Mouse (Mus musculus) CH12.LX (cell line): ENCODE data around the gene Naa25. TPM values are rescaled to one million over a fixed set of nuclear protein-coding genes. Genes with fewer than 3 reads are reported as not detected.

Source experiments
- DNase-seq: peaks from one replicate; pipeline ENCODE4 v3.0.0-alpha.2; 2013; ENCODE audit errors: extremely low read depth
- H3K27ac ChIP-seq: 2 replicates; pipeline ENCODE4 v1.5.1; 2012; ENCODE audit warnings: low read depth, mild to moderate bottlenecking, control low read depth, moderate library complexity; ENCODE audit not compliant: insufficient read depth
- H3K27me3 ChIP-seq: replicated peaks from 2 replicates; pipeline ENCODE3; 2012; ENCODE audit warnings: inconsistent platforms
- H3K36me3 ChIP-seq, 2 experiments: replicated peaks in 1 of 2; 2 replicates each; pipeline versions ENCODE3 to v1.6.1; 2012; ENCODE audit warnings: inconsistent platforms in 1 of 2, low read length in 1 of 2, mild to moderate bottlenecking in 1 of 2, mixed read lengths in 1 of 2, moderate library complexity in 1 of 2; ENCODE audit not compliant: control insufficient read depth in 1 of 2, insufficient read depth in 1 of 2
- H3K4me1 ChIP-seq, 2 experiments: 2 replicates each; pipeline ENCODE4 v1.6.1; 2012; ENCODE audit warnings: inconsistent platforms in 1 of 2, moderate library complexity in 1 of 2; ENCODE audit not compliant: insufficient read depth in 2 of 2, control insufficient read depth in 1 of 2
- H3K4me2 ChIP-seq: 2 replicates; pipeline ENCODE4 v1.6.1; 2012; ENCODE audit warnings: low read depth, mild to moderate bottlenecking, control low read depth; ENCODE audit not compliant: poor library complexity, insufficient read depth, severe bottlenecking
- H3K4me3 ChIP-seq, 3 experiments: fragments of 150-350 bp in 1 of 3; sonication (generic) in 1 of 3; replicated peaks in 1 of 3; 2 replicates each; pipeline versions ENCODE3 to v1.5.1; 2011 to 2012; ENCODE audit warnings: low read depth in 2 of 3, low read length in 2 of 3, mild to moderate bottlenecking in 2 of 3, moderate library complexity in 2 of 3, control low read depth in 1 of 3, improper control_type of control experiment in 1 of 3, inconsistent platforms in 1 of 3, mixed read lengths in 1 of 3; ENCODE audit not compliant: poor library complexity in 1 of 3
- H3K79me2 ChIP-seq: replicated peaks from 2 replicates; pipeline ENCODE4 v1.6.1; 2012; ENCODE audit warnings: mild to moderate bottlenecking, moderate library complexity; ENCODE audit not compliant: control insufficient read depth, poor library complexity, insufficient read depth, severe bottlenecking; ENCODE audit errors: extremely low read depth
- H3K9ac ChIP-seq: 2 replicates; pipeline ENCODE4 v1.6.1; 2012; ENCODE audit warnings: low read depth, mild to moderate bottlenecking, control low read depth, moderate library complexity; ENCODE audit not compliant: insufficient read depth
- H3K9me3 ChIP-seq: replicated peaks from 2 replicates; pipeline ENCODE3; 2012; ENCODE audit warnings: low read length, inconsistent platforms, mixed read lengths
- CHD1 ChIP-seq: IDR thresholded peaks from 2 replicates; pipeline ENCODE4 v1.6.1; 2012; ENCODE audit warnings: low read depth, low read length, improper control_type of control experiment, inconsistent platforms
- CTCF ChIP-seq, 2 experiments: IDR thresholded peaks in 1 of 2; conservative IDR thresholded peaks in 1 of 2; 2 replicates each; pipeline ENCODE4 v1.5.1; 2011 to 2012; ENCODE audit warnings: low read depth in 2 of 2, low read length in 2 of 2, improper control_type of control experiment in 1 of 2, inconsistent platforms in 1 of 2, mild to moderate bottlenecking in 1 of 2, moderate library complexity in 1 of 2
- E2F4 ChIP-seq: IDR thresholded peaks from 2 replicates; pipeline ENCODE4 v1.6.1; 2011; ENCODE audit warnings: low read depth, low read length, improper control_type of control experiment; ENCODE audit not compliant: insufficient replicate concordance
- HCFC1 ChIP-seq: IDR thresholded peaks from 2 replicates; pipeline ENCODE4 v1.6.1; 2012; ENCODE audit warnings: low read depth, mild to moderate bottlenecking, inconsistent platforms, low read length, improper control_type of control experiment
- IRF4 ChIP-seq: IDR thresholded peaks from 2 replicates; pipeline ENCODE4 v1.6.1; 2014; ENCODE audit warnings: low read depth, mild to moderate bottlenecking, inconsistent platforms, low read length, improper control_type of control experiment
- JUND ChIP-seq: conservative IDR thresholded peaks from 2 replicates; pipeline ENCODE4 v1.6.1; 2011; ENCODE audit warnings: low read depth, low read length, improper control_type of control experiment
- KAT2A ChIP-seq: IDR thresholded peaks from 2 replicates; pipeline ENCODE4 v1.6.1; 2012; ENCODE audit warnings: low read length, improper control_type of control experiment, inconsistent platforms; ENCODE audit not compliant: insufficient replicate concordance
- MAZ ChIP-seq: IDR thresholded peaks from 2 replicates; pipeline ENCODE4 v1.6.1; 2012; ENCODE audit warnings: low read depth, mild to moderate bottlenecking, inconsistent platforms, low read length, improper control_type of control experiment, moderate library complexity
- MEF2A ChIP-seq: IDR thresholded peaks from 2 replicates; pipeline ENCODE4 v1.6.1; 2014; ENCODE audit warnings: low read depth, mild to moderate bottlenecking, inconsistent platforms, low read length, improper control_type of control experiment, borderline replicate concordance
- MXI1 ChIP-seq: IDR thresholded peaks from 2 replicates; pipeline ENCODE4 v1.6.1; 2011; ENCODE audit warnings: mild to moderate bottlenecking, low read depth, low read length, improper control_type of control experiment
- MYC ChIP-seq: IDR thresholded peaks from 2 replicates; pipeline ENCODE4 v1.6.1; 2011; ENCODE audit warnings: low read depth, mild to moderate bottlenecking, improper control_type of control experiment, low read length
- NELFE ChIP-seq: IDR thresholded peaks from 2 replicates; pipeline ENCODE4 v1.6.1; 2011; ENCODE audit warnings: low read depth, low read length, improper control_type of control experiment
- PAX5 ChIP-seq: IDR thresholded peaks from 2 replicates; pipeline ENCODE4 v1.6.1; 2012; ENCODE audit warnings: low read length, inconsistent platforms, mixed read lengths
- RAD21 ChIP-seq: IDR thresholded peaks from 2 replicates; pipeline ENCODE4 v1.6.1; 2011; ENCODE audit warnings: low read depth, mild to moderate bottlenecking, low read length, improper control_type of control experiment, moderate library complexity
- RCOR1 ChIP-seq: conservative IDR thresholded peaks from 2 replicates; pipeline ENCODE4 v1.6.1; 2012; ENCODE audit warnings: low read depth, mild to moderate bottlenecking, inconsistent platforms, low read length, improper control_type of control experiment
- SMC3 ChIP-seq: IDR thresholded peaks from 2 replicates; pipeline ENCODE4 v1.6.1; 2011; ENCODE audit warnings: low read depth, low read length, improper control_type of control experiment
- TBP ChIP-seq: conservative IDR thresholded peaks from 2 replicates; pipeline ENCODE4 v1.6.1; 2011; ENCODE audit warnings: low read depth, low read length, improper control_type of control experiment
- TCF12 ChIP-seq: IDR thresholded peaks from 2 replicates; pipeline ENCODE4 v1.6.1; 2014; ENCODE audit warnings: low read depth, mild to moderate bottlenecking, inconsistent platforms, low read length, improper control_type of control experiment
- UBTF ChIP-seq: IDR thresholded peaks from 2 replicates; pipeline ENCODE4 v1.6.1; 2012; ENCODE audit warnings: low read depth, mild to moderate bottlenecking, inconsistent platforms, low read length, improper control_type of control experiment, moderate library complexity
- USF2 ChIP-seq: conservative IDR thresholded peaks from 2 replicates; pipeline ENCODE4 v1.6.1; 2011; ENCODE audit warnings: low read depth, low read length, improper control_type of control experiment
- ZC3H11A ChIP-seq: IDR thresholded peaks from 2 replicates; pipeline ENCODE4 v1.6.1; 2012; ENCODE audit warnings: low read depth, mild to moderate bottlenecking, inconsistent platforms, low read length, improper control_type of control experiment
- ZKSCAN1 ChIP-seq: IDR thresholded peaks from 2 replicates; pipeline ENCODE4 v1.6.1; 2012; ENCODE audit warnings: low read depth, inconsistent platforms, low read length, improper control_type of control experiment, borderline replicate concordance
- ZNF384 ChIP-seq: IDR thresholded peaks from 2 replicates; pipeline ENCODE4 v1.6.1; 2012; ENCODE audit warnings: low read depth, low read length, improper control_type of control experiment, inconsistent platforms
- dilution Hi-C: fragments of 300-500 bp; cut with MboI; formaldehyde crosslinking; loops from 2 replicates; pipeline ENCODE4 v1.14.3; 2020; ENCODE audit warnings: low sequenced_read_pairs; ENCODE audit not compliant: extremely low pct_unique_long_range_greater_than_20kb, extremely low pct_ligation_motif_present
- in situ Hi-C: fragments of 300-500 bp; cut with MboI; formaldehyde crosslinking; loops from 3 replicates; pipeline ENCODE4 v1.14.3; 2019; ENCODE audit warnings: low sequenced_read_pairs, low pct_ligation_motif_present, low pct_unique_long_range_greater_than_20kb, mixed read lengths
- polyA plus RNA-seq: library from polyadenylated mRNA; unstranded; fragments of >175 nt; gene quantifications from 2 replicates; pipeline ENCODE4 v1.2.1, GENCODE M21; 2012; ENCODE audit warnings: low read depth; ENCODE audit not compliant: insufficient read length
- total RNA-seq, 2 experiments: library from RNA; depleted of rRNA; stranded (reverse); fragments of 300-350 nt in 1 of 2; fragments of >200 nt in 1 of 2; gene quantifications; 2 replicates each; pipeline ENCODE4 v1.2.3; 2012 to 2014

The Naa25 gene
- total and polyA plus RNA-seq, 3 experiments, result 41.3 to 60.3 (median 59.7) TPM

DNA sequence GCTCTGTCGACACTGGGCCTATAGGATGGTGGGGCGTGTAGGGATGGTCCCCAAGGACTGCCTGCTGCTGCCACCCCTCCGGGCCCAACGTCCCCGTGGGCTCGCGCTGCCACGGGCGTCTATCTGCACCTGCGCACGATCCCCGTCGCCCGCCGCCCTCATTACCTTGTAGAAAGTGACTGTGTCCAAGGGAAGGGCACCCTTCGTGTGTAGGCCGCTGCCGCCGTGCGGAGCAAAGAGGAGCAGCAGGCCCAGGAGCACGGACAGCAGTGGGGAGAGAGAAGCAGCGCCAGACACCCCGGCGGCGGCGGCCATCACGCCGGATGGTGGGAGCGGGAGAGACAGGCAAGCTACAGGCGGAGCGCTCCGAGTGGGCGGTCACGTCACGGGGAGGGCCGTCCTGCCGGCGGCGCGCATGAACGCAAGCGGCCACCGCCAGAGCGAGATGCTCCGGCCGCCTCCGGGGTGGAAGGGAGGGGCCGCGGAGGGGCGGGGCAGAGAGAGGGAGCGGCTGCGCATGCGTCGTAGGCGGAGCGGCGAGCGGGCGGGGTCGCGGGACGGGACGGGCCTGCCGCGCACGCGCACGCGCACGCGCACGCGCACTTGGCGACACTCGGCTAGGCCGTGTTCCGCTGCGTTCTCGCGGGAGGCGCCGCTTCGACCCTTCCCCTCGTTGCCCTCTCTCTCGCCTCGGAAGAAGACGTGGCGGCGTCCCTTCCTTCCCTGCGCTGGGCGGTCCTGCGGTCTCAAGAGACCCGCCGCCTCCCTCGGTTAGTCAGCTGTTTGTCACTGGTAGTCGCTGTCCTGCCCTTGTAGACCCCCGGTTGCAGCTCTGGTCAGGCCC, 54.5 kb downstream of the Naa25 start, which contains the start of gene Erp29 (continued):
- TF ChIP-seq ZNF384 (no peak), ZC3H11A (no peak), MYC (peak; percentile 52; the same call in 1 of the 2 replicates), MXI1 (peak; percentile 61; the same call in 1 of the 2 replicates), RAD21 (no peak), SMC3 (no peak), ZKSCAN1 (no peak), TCF12 (peak; percentile 77), JUND (no peak)

GRCm38 (mm10) chr5:121452906-121453305, 55.2 kb downstream of the Naa25 start:
- H3K4me1 ChIP-seq, result peaks cover 9 to 52% of the 10 kb centered on the region in 2 experiments
- dilution Hi-C loops, result no loop called here

DNA sequence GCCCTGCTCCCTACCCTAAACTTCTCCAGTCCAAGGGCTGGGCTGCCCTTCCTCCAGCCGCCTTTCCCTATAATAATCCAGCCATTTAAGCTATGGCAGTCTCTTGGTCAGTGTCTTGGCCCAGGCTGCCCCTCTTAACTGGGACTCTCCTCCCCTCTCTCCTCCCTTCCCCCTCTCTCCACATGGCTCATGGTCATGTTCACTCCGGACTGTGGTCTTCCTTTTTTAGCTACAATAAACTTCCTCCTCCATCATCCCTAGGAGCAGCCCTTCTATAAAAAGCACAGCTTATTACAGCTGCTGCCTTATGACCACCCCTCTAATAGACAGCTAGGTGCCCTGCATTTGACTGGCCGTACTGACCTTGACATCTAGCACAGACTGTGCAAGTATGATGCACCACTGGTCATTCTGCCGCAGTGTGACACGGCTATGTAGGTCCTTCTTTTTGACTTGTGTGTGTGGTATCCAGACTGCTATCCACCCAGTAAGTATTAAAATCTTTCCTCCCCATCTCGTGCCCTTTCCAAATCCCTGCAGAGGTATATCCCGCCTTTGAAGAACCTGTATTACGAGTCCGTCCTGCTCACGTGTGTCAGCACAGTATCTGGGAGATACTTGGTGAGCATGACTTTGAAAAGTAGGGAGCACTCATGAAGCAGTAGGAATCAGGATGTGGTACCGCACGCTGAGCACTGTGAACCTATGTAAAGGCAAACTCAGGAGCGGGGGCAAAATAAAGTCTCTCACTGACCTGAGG, 56.2 kb downstream of the Naa25 start:
- Histone ChIP-seq H3K4me3 (no peak overlapping the region), H3K36me3 (peaks cover 7 to 22% of the 10 kb centered on the region in 2 experiments), H3K27ac (no peak overlapping the region), H3K9me3 (no peaks in the 10 kb centered on the region), H3K79me2 (peaks cover 19% of the 10 kb centered on the region), H3K9ac (no peak overlapping the region), H3K27me3 (no peaks in the 10 kb centered on the region), H3K4me1 (peaks cover 9 to 43% of the 10 kb centered on the region in 2 experiments), H3K4me2 (0 out of 2 replicates have a peak overlapping the region, but pooled peaks have one; percentile 46)
- DNase-seq, result no peak
- dilution Hi-C loops (no loop called here), in situ Hi-C loops (no loop called here)
- no peak for TF ChIP-seq ZC3H11A
- TF ChIP-seq ZKSCAN1, result no peak
- no peak for TF ChIP-seq PAX5
- TF ChIP-seq CHD1, result no peak
- no peak for TF ChIP-seq E2F4
- no peak for TF ChIP-seq UBTF
- TF ChIP-seq NELFE, result no peak
- no peak for TF ChIP-seq MAZ
- TF ChIP-seq MEF2A, result no peak
- TF ChIP-seq USF2, result no peak
- no peak for TF ChIP-seq CTCF (conservative IDR thresholded peaks at IDR 0.05 in 1 of 2, IDR thresholded peaks at IDR 0.05 in 1 of 2; ENCODE audit: low read depth in 2 of 2, low read length in 2 of 2)
- TF ChIP-seq KAT2A, result no peak
- TF ChIP-seq HCFC1, result no peak
- TF ChIP-seq TCF12, result no peak
- no peak for TF ChIP-seq RCOR1
- no peak for TF ChIP-seq TBP
- TF ChIP-seq IRF4, result no peak

More at GRCm38 (mm10) chr5:121452906-121453305, 55.2 kb downstream of the Naa25 start:
- TF ChIP-seq MYC (0 out of 2 replicates have a peak, but pooled peaks have one; percentile 11), ZC3H11A (no peak), CHD1 (peak; percentile 71; the same call in 1 of the 2 replicates)
- TF ChIP-seq, all 38 proteins: peak for 2
- Histone ChIP-seq H3K4me3 (peak overlapping the region; percentile 62 to 98 (median 89)), H3K27me3 (no peaks in the 10 kb centered on the region), H3K4me2 (peak overlapping the region; percentile 46), H3K9ac (peak overlapping the region; percentile 98), H3K36me3 (peaks cover 16 to 31% of the 10 kb centered on the region in 2 experiments), H3K79me2 (peaks cover 24% of the 10 kb centered on the region), H3K9me3 (peaks cover 2% of the 10 kb centered on the region), H3K27ac (peak overlapping the region; percentile 64)
- in situ Hi-C loops, result no loop called here
- DNase-seq, result no peak
